Comparison of ENCODE assay signal across 9 mouse cellular contexts in the genomic region with DNA sequence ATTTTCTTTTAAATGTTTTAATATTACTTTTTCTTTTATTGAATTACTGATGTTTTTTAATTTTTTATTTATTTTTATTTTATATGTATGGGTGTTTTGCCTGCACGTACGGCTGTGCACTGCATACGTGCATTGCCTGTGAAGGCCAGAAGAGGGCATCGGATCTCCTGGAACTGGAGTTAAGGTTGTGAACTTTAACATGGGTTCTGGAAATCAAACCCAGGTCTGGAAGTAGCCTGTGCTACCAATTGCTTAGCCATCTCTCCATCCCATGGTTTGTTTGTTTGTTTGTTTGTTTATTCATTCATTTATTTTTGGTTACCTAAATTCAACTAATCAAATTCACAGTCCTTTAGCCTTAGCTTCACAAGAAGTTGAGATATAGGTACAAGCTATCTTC. TPM values are rescaled to one million over a fixed set of nuclear protein-coding genes. Genes with fewer than 3 reads are reported as not detected.
DNase-seq lines count a peak whose midpoint lies in the region; ATAC-seq and TF ChIP-seq lines count a peak whose summit lies in the region.
"Had no signal": no experiment of that assay in that cellular context is flagged by ENCODE, and none has a peak within 500 bp of the region (broad histone marks: within the 10 kb centered on the region; RNA-seq: fewer than 3 reads in every experiment).

No protein-coding gene starts in this region.

- peak; percentile 39 for DNase-seq in forebrain, embryonic 10.5 days (ENCODE audit: extremely low spot score, low spot score)
- DNase-seq in testis, postnatal 14 days (ENCODE audit: low spot score), result no peak
- DNase-seq in heart, postnatal 36 days, result peak; percentile 46 to 65
- DNase-seq in lung, postnatal 10 days, result peak; percentile 63
- DNase-seq in thymus, postnatal 0 days (ENCODE audit: low spot score), result peak; percentile 54
- no peak for DNase-seq in adipocyte (ENCODE audit: low spot score)

- H3K27ac ChIP-seq in forebrain, embryonic 10.5 days, result no peak overlapping the region
- no peak overlapping the region for H3K27ac ChIP-seq in forebrain, embryonic 16.5 days (ENCODE audit: low read length)
- no peak overlapping the region for H3K27ac ChIP-seq in testis, adult 2 months (ENCODE audit: control insufficient read depth, insufficient read depth, low read depth, low read length)

- TF ChIP-seq POLR2A in testis, adult 2 months (IDR thresholded peaks at IDR 0.05; ENCODE audit: control insufficient read depth, low read depth, low read length), result no peak

- H3K36me3 ChIP-seq in forebrain, embryonic 10.5 days (replicated peaks), result no peaks in the 10 kb centered on the region
- no peaks in the 10 kb centered on the region for H3K36me3 ChIP-seq in forebrain, embryonic 16.5 days (ENCODE audit: control insufficient read depth, insufficient read depth)
- no peaks in the 10 kb centered on the region for H3K36me3 ChIP-seq in testis, adult 2 months (ENCODE audit: control insufficient read depth, insufficient read depth, low read length)

- no peak overlapping the region for H3K9ac ChIP-seq in forebrain, embryonic 16.5 days (replicated peaks; ENCODE audit: low read depth, low read length)

- H3K4me1 ChIP-seq in forebrain, embryonic 10.5 days, result no peaks in the 10 kb centered on the region
- H3K4me1 ChIP-seq in forebrain, embryonic 16.5 days (replicated peaks; ENCODE audit: control insufficient read depth, insufficient read depth, low read length), result no peaks in the 10 kb centered on the region
- H3K4me1 ChIP-seq in testis, adult 2 months (ENCODE audit: control insufficient read depth, insufficient read depth, low read length), result peaks cover 5% of the 10 kb centered on the region

- ATAC-seq in forebrain, embryonic 16.5 days, result no peak

- peak; percentile 11; the same call in 1 of the 2 replicates for TF ChIP-seq CTCF in testis, adult 2 months (IDR thresholded peaks at IDR 0.05; ENCODE audit: control insufficient read depth, insufficient read depth, insufficient replicate concordance, low read depth, low read length)

- intact Hi-C loops in heart, postnatal 36 days (cut with DNase I), result loop anchor here (1.0 to 2.0 kb wide), 2 partner anchors 14 to 39 kb away; no protein-coding TSS in a partner anchor

- no peaks in the 10 kb centered on the region for H3K27me3 ChIP-seq in forebrain, embryonic 10.5 days (ENCODE audit: poor library complexity, severe bottlenecking)
- 0 out of 2 replicates have a peak, but pooled peaks cover 2% of the 10 kb centered on the region for H3K27me3 ChIP-seq in forebrain, embryonic 16.5 days (replicated peaks; ENCODE audit: control insufficient read depth, insufficient read depth, low read length)
- no peaks in the 10 kb centered on the region for H3K27me3 ChIP-seq in testis, adult 2 months (ENCODE audit: control insufficient read depth, insufficient read depth, low read length)

- WGBS in forebrain, embryonic 10.5 days, result 46% methylated on average over 4 of the region's 4 CpGs
- 41% methylated on average over 4 of the region's 4 CpGs for WGBS in forebrain, embryonic 16.5 days

- H3K9me3 ChIP-seq in forebrain, embryonic 10.5 days, result no peaks in the 10 kb centered on the region
- H3K9me3 ChIP-seq in forebrain, embryonic 16.5 days (ENCODE audit: control insufficient read depth, low read length), result 0 out of 2 replicates have a peak, but pooled peaks cover 2% of the 10 kb centered on the region

- H3K4me3 ChIP-seq in forebrain, embryonic 10.5 days, result no peak overlapping the region
- H3K4me3 ChIP-seq in forebrain, embryonic 16.5 days (replicated peaks; ENCODE audit: low read length), result no peak overlapping the region
- no peak overlapping the region for H3K4me3 ChIP-seq in testis, adult 2 months (ENCODE audit: control insufficient read depth, low read depth, low read length)
- H3K4me3 ChIP-seq: myocyte had no signal

- no peak overlapping the region for H3K4me2 ChIP-seq in forebrain, embryonic 16.5 days (ENCODE audit: low read length)

RNA-seq across cellular contexts. Expression of gene Acer2, which starts 10.7 kb away (rescaled TPM):
- 8.0 and 8.8 TPM in 2 replicates for polyA plus RNA-seq in forebrain, embryonic 10.5 days (2016; fragmentation: Nextera tagmentation; extraction: Ambion mirVana)
- polyA plus RNA-seq in forebrain, embryonic 16.5 days (2015; fragmentation: Nextera tagmentation; extraction: Ambion mirVana), result 10.5 and 11.7 TPM in 2 replicates
- polyA plus RNA-seq in testis, adult 2 months (2012; rRNA removed), result 13.2 and 13.4 TPM in 2 replicates
- 10 to 100 TPM; 17.0 to 21.1 TPM for total RNA-seq in heart, postnatal 36 days (2021)
- 3.9 and 4.3 TPM in 2 replicates for polyA plus RNA-seq in thymus, postnatal 0 days (2015; fragmentation: Nextera tagmentation; extraction: Ambion mirVana)

RNA-seq across cellular contexts. Expression of gene Rps6, which starts 27.7 kb away (rescaled TPM):
- 678 and 683 TPM in 2 replicates for polyA plus RNA-seq in forebrain, embryonic 10.5 days (2016; fragmentation: Nextera tagmentation; extraction: Ambion mirVana)
- 371 and 373 TPM in 2 replicates for polyA plus RNA-seq in forebrain, embryonic 16.5 days (2015; fragmentation: Nextera tagmentation; extraction: Ambion mirVana)
- polyA plus RNA-seq in testis, adult 2 months (2012; rRNA removed), result 281 and 292 TPM in 2 replicates
- total RNA-seq in heart, postnatal 36 days (2021), result 100 to 1,000 TPM; 492 to 522 TPM
- 922 and 983 TPM in 2 replicates for polyA plus RNA-seq in thymus, postnatal 0 days (2015; fragmentation: Nextera tagmentation; extraction: Ambion mirVana)

Comparison
In these comparisons a context has a peak if more than half of its experiments do, and no peak if none do; other contexts are left out.
1. DNase-seq: peak in forebrain, embryonic 10.5 days (single experiment), heart, postnatal 36 days (2 of 2), lung, postnatal 10 days (single experiment) and thymus, postnatal 0 days (single experiment); none in testis, postnatal 14 days (single experiment) and adipocyte (single experiment).